Mouse (Mus musculus): Measurements from ENCODE around the gene Trmt61a. TPM values are rescaled to one million over a fixed set of nuclear protein-coding genes. Genes with fewer than 3 reads are reported as not detected.

Trmt61a gene
- polyA plus RNA-seq (2015; fragmentation: Nextera tagmentation; extraction: Ambion mirVana) = 13.8 and 14.8 TPM in 2 replicates

GRCm38 (mm10) chr12:111677882-111678669 is at the start of gene Trmt61a:
Gene Trmt61a, plus strand, starts transcription at chr12:111678105.

DNA sequence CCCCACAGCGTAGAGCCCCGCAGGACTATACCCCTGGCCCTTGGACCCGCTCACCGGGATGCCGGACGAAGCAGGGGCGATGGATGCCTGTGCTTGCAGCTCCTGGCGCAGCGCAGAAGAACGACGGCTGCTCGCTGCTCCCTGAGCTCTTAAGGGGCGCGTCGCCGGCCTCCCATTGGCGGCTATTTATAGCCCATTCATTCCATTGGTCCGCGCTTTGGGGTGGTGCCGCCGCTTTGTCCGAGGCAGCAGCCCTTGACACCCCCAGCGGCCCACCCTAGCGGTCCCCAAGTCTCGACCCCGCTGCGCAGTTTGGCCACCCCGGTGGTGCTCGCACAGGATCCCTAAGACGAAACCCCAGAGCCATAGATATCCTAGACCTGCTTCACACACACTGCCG is 5.7 kb upstream of the Trmt61a start, which contains the start of gene Ckb:
Gene Ckb (minus strand): TSS at position 163 of the 400 bp plus-strand sequence.

DNA sequence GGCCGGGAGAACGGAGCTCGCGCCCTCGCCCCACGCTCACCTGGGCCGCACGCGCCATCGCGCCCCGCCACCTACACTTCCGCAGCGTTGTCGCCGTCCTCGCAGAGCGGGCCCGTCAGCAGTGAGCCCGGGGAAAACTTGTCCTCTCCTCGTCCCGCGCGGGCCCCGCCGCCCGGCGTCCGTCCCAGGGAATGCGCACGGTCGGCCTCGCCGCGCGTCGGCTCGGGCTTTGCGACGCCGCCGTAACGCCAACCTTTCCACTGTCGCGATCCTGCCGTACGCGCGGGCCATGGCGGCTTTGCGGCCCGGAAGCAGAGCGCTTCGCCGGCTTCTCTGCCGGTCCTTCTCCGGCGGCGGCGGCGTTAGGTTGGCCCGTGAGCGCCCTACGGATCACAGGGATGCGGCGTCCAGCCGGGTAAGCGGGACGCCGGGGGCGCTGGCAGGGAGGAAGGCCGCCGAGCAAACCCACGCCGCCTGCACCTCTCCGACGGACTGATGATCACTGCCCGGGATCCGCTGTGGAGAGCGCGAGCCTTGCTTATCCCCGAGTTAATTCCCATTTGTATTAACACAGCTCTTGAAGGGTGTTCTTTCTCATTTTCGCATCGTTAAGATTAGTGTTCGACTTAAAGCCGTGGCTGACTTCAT is 35.2 kb downstream of the Trmt61a start, which contains the start of the genes Bag5 and Apopt1:
Gene Bag5 (minus strand): TSS at position 254 of the 648 bp plus-strand sequence.
Gene Apopt1 (plus strand): TSS at position 258 of the 648 bp plus-strand sequence.

Other genes starting within 250 kb of the Trmt61a start
- gene Tnfaip2, start 235.6 kb upstream of the Trmt61a start, polyA plus RNA-seq (2015; fragmentation: Nextera tagmentation; extraction: Ambion mirVana) = 26.2 and 29.6 TPM in 2 replicates
- 14.4 and 14.9 TPM in 2 replicates for gene Gm266, start 192.3 kb upstream of the Trmt61a start, polyA plus RNA-seq (2015; fragmentation: Nextera tagmentation; extraction: Ambion mirVana)
- 428 and 477 TPM in 2 replicates for gene Eif5, start 140.1 kb upstream of the Trmt61a start, polyA plus RNA-seq (2015; fragmentation: Nextera tagmentation; extraction: Ambion mirVana)
- gene Mark3, start 103.6 kb upstream of the Trmt61a start, polyA plus RNA-seq (2015; fragmentation: Nextera tagmentation; extraction: Ambion mirVana) = 19.7 and 21.8 TPM in 2 replicates
- gene Ckb, start 5.8 kb upstream of the Trmt61a start, polyA plus RNA-seq (2015; fragmentation: Nextera tagmentation; extraction: Ambion mirVana) = 2,312 and 2,495 TPM in 2 replicates
- 41.5 and 46.1 TPM in 2 replicates for gene Bag5, start 35.2 kb downstream of the Trmt61a start, polyA plus RNA-seq (2015; fragmentation: Nextera tagmentation; extraction: Ambion mirVana)
- gene Apopt1, start 35.2 kb downstream of the Trmt61a start, polyA plus RNA-seq (2015; fragmentation: Nextera tagmentation; extraction: Ambion mirVana) = 45.0 and 45.7 TPM in 2 replicates
- gene Klc1, start 80.7 kb downstream of the Trmt61a start, polyA plus RNA-seq (2015; fragmentation: Nextera tagmentation; extraction: Ambion mirVana) = 89.8 and 108 TPM in 2 replicates
- 2.9 and 3.4 TPM in 2 replicates for gene Xrcc3, start 135.8 kb downstream of the Trmt61a start, polyA plus RNA-seq (2015; fragmentation: Nextera tagmentation; extraction: Ambion mirVana)
- gene Zfyve21, start 136.1 kb downstream of the Trmt61a start, polyA plus RNA-seq (2015; fragmentation: Nextera tagmentation; extraction: Ambion mirVana) = 79.9 and 81.4 TPM in 2 replicates
- 13.7 and 16.1 TPM in 2 replicates for gene Ppp1r13b, start 230.0 kb downstream of the Trmt61a start, polyA plus RNA-seq (2015; fragmentation: Nextera tagmentation; extraction: Ambion mirVana)

All from urinary bladder, postnatal 0 days (tissue).